Mouse (Mus musculus): Measurements from ENCODE around the gene Itga9.

- TF ChIP-seq POLR2A (IDR thresholded peaks at IDR 0.05; ENCODE audit: low read depth, low read length) (no peak), CTCF (conservative IDR thresholded peaks at IDR 0.05; ENCODE audit: insufficient read depth, insufficient read length, low read depth, low read length) (no peak)
These were observed 329.6 kb downstream of the Itga9 start for GRCm38 (mm10) chr9:118936071-118936470.
